Mouse (Mus musculus): ENCODE measurements at regions not wholly inside any gene's neighbourhood (a gene's known extent, or its start where the extent isn't known, plus 50 kb on each side); places are given as distances from the start of the nearest gene placed in this dataset.

GRCm38 (mm10) chr9:61583281-61584072 lies 211.3 kb downstream of the Tle3 start:
- TF ChIP-seq CTCF (IDR thresholded peaks at IDR 0.05; ENCODE audit: low read depth, low read length), result no peak
- TF ChIP-seq TAL1 (conservative IDR thresholded peaks at IDR 0.05; ENCODE audit: low read depth, low read length), result no peak

All from G1E (cell line).